ENCODE assay signal across 9 mouse cellular contexts in genomic region chr1:158669971-158670592, GRCm38 (mm10).
A peak's percentile ranks its signal among the peaks of the same experiment; 100 is the strongest.
DNase-seq lines count a peak whose midpoint lies in the region; ATAC-seq and TF ChIP-seq lines count a peak whose summit lies in the region.
"Had no signal": no experiment of that assay in that cellular context is flagged by ENCODE, and none has a peak within 500 bp of the region (broad histone marks: within the 10 kb centered on the region; RNA-seq: fewer than 3 reads in every experiment).

No protein-coding gene starts in this region.

- WGBS in kidney, embryonic 16.5 days, result 40% methylated on average over 3 of the region's 3 CpGs
- 40% methylated on average over 3 of the region's 3 CpGs for WGBS in liver, postnatal 0 days (ENCODE audit: insufficient replicate concordance)

- no peaks in the 10 kb centered on the region for H3K4me1 ChIP-seq in cortical plate, adult 2 months (ENCODE audit: control insufficient read depth, insufficient read depth, low read length)
- H3K4me1 ChIP-seq in kidney, embryonic 16.5 days (ENCODE audit: insufficient read depth, low read length), result no peaks in the 10 kb centered on the region
- no peaks in the 10 kb centered on the region for H3K4me1 ChIP-seq in liver, postnatal 0 days (ENCODE audit: insufficient read depth)

- peak; percentile 96 for ATAC-seq in granulocyte monocyte progenitor cell, adult 5-6 weeks (replicated peaks; ENCODE audit: poor library complexity, severe bottlenecking)
- ATAC-seq in kidney, embryonic 16.5 days (ENCODE audit: low FRiP score, low TSS enrichment), result peak; percentile 67; the same call in 1 of the 2 replicates
- no peak for ATAC-seq in liver, postnatal 0 days

- no peaks in the 10 kb centered on the region for H3K36me3 ChIP-seq in kidney, embryonic 16.5 days (ENCODE audit: insufficient read depth, low read length)
- no peaks in the 10 kb centered on the region for H3K36me3 ChIP-seq in liver, postnatal 0 days (replicated peaks; ENCODE audit: insufficient read depth, low read length)

- H3K4me3 ChIP-seq in cortical plate, adult 2 months (ENCODE audit: insufficient read depth, low read length), result no peak overlapping the region
- H3K4me3 ChIP-seq in kidney, embryonic 16.5 days (ENCODE audit: low read length), result no peak overlapping the region
- H3K4me3 ChIP-seq in liver, postnatal 0 days (ENCODE audit: low read depth, low read length), result no peak overlapping the region
- H3K4me3 ChIP-seq: embryonic facial prominence, embryonic 13.5 days had no signal

- no peak for TF ChIP-seq POLR2A in cortical plate, adult 2 months (IDR thresholded peaks at IDR 0.05; ENCODE audit: extremely low read depth, insufficient read depth, low read length)

- DNase-seq in 3T3-L1 (ENCODE audit: low read depth, low spot score), result peak; percentile 85
- peak; percentile 66 for DNase-seq in adipocyte (ENCODE audit: low spot score)
- peak; percentile 64 for DNase-seq in liver, postnatal 0 days
- peak; percentile 4 for DNase-seq in ovary, adult 18-20 months (ENCODE audit: low spot score)
- DNase-seq in urinary bladder, adult 2 months (ENCODE audit: low spot score), result peak; percentile 36

- H3K27ac ChIP-seq in cortical plate, adult 2 months (ENCODE audit: insufficient read depth, low read length), result no peak overlapping the region
- H3K27ac ChIP-seq in kidney, embryonic 16.5 days (ENCODE audit: low read length), result no peak overlapping the region
- H3K27ac ChIP-seq in liver, postnatal 0 days (ENCODE audit: low read depth), result no peak overlapping the region
- H3K27ac ChIP-seq: embryonic facial prominence, embryonic 13.5 days had no signal

- no peak for TF ChIP-seq EP300 in liver, postnatal 0 days (IDR thresholded peaks at IDR 0.05; ENCODE audit: low read depth)

- no peaks in the 10 kb centered on the region for H3K9me3 ChIP-seq in kidney, embryonic 16.5 days (ENCODE audit: low read length)
- no peaks in the 10 kb centered on the region for H3K9me3 ChIP-seq in liver, postnatal 0 days (ENCODE audit: low read length)
- H3K9me3 ChIP-seq: embryonic facial prominence, embryonic 13.5 days had no signal

- H3K27me3 ChIP-seq in kidney, embryonic 16.5 days (ENCODE audit: insufficient read depth, low read length), result no peaks in the 10 kb centered on the region
- no peaks in the 10 kb centered on the region for H3K27me3 ChIP-seq in liver, postnatal 0 days (ENCODE audit: insufficient read depth, low read length)
- H3K27me3 ChIP-seq: embryonic facial prominence, embryonic 13.5 days had no signal

- H3K4me2 ChIP-seq in kidney, embryonic 16.5 days (replicated peaks; ENCODE audit: low read depth, low read length), result no peak overlapping the region
- H3K4me2 ChIP-seq in liver, postnatal 0 days (ENCODE audit: low read depth, low read length), result no peak overlapping the region
- H3K4me2 ChIP-seq: embryonic facial prominence, embryonic 13.5 days had no signal

- peak; percentile 75 for TF ChIP-seq CTCF in cortical plate, adult 2 months (IDR thresholded peaks at IDR 0.05; ENCODE audit: extremely low read depth, insufficient read depth, low read length)
- peak; percentile 79 for TF ChIP-seq CTCF in liver, postnatal 0 days (IDR thresholded peaks at IDR 0.05; ENCODE audit: low read depth)

- no peak overlapping the region for H3K9ac ChIP-seq in kidney, embryonic 16.5 days (replicated peaks; ENCODE audit: low read length)
- no peak overlapping the region for H3K9ac ChIP-seq in liver, postnatal 0 days (replicated peaks)
- H3K9ac ChIP-seq: embryonic facial prominence, embryonic 13.5 days had no signal

Comparison
In these comparisons a context has a peak if more than half of its experiments do, and no peak if none do; other contexts are left out.
1. DNase-seq: peak in every context shown above with its lines; median percentile 85 in 3T3-L1; 66 in adipocyte; 64 in liver, postnatal 0 days; 36 in urinary bladder, adult 2 months; 4 in ovary, adult 18-20 months.